In genomic region chr2:84637452-84638165, GRCm38 (mm10) we compare ENCODE assay signal across 8 mouse cellular contexts. TPM values are rescaled to one million over a fixed set of nuclear protein-coding genes. Genes with fewer than 3 reads are reported as not detected.
DNase-seq lines count a peak whose midpoint lies in the region; ATAC-seq and TF ChIP-seq lines count a peak whose summit lies in the region.

No protein-coding gene starts in this region.

- 27% methylated on average over 7 of the region's 7 CpGs for WGBS in midbrain, embryonic 16.5 days

- peak overlapping the region; percentile 90 for H3K27ac ChIP-seq in gastrocnemius, adult 2 months
- peak overlapping the region; percentile 86 for H3K27ac ChIP-seq in embryonic fibroblast, embryonic 13.5 days (ENCODE audit: insufficient read depth, low read length)
- H3K27ac ChIP-seq in midbrain, embryonic 16.5 days (ENCODE audit: low read length), result peak overlapping the region; percentile 9; the same call in 1 of the 2 replicates

- peak; percentile 31 for DNase-seq in gastrocnemius, adult 2 months
- no peak for DNase-seq in gastrocnemius, adult 18-20 months (ENCODE audit: low spot score)
- peak; percentile 65 for DNase-seq in kidney, postnatal 10 days
- DNase-seq in cerebellum, adult 8-10 months, result no peak
- no peak for DNase-seq in cerebellum, postnatal 14 days
- DNase-seq in spleen, adult 12 weeks (ENCODE audit: low spot score), result no peak

- intact Hi-C loops in gastrocnemius, adult 2 months (cut with DNase I), result no loop called here

- H3K4me3 ChIP-seq in gastrocnemius, adult 2 months, result peak overlapping the region; percentile 47
- no peak overlapping the region for H3K4me3 ChIP-seq in embryonic fibroblast, embryonic 13.5 days (ENCODE audit: insufficient read depth, low read length)
- no peak overlapping the region for H3K4me3 ChIP-seq in midbrain, embryonic 16.5 days (ENCODE audit: low read depth, low read length)

- H3K36me3 ChIP-seq in midbrain, embryonic 16.5 days (ENCODE audit: control insufficient read depth, insufficient read depth, low read length), result no peaks in the 10 kb centered on the region

- no peak for TF ChIP-seq POLR2A in embryonic fibroblast, embryonic 13.5 days (IDR thresholded peaks at IDR 0.05; ENCODE audit: low read depth, low read length)

- H3K9me3 ChIP-seq in midbrain, embryonic 16.5 days (replicated peaks; ENCODE audit: control insufficient read depth, low read length, poor library complexity, severe bottlenecking), result no peaks in the 10 kb centered on the region

- H3K9ac ChIP-seq in midbrain, embryonic 16.5 days (ENCODE audit: low read depth, low read length), result no peak overlapping the region

- H3K4me1 ChIP-seq in embryonic fibroblast, embryonic 13.5 days (ENCODE audit: control insufficient read depth, insufficient read depth, low read length), result peaks cover 35% of the 10 kb centered on the region
- H3K4me1 ChIP-seq in midbrain, embryonic 16.5 days (ENCODE audit: control insufficient read depth, insufficient read depth, low read length), result peaks cover 41% of the 10 kb centered on the region

- TF ChIP-seq CTCF in gastrocnemius, adult 2 months (IDR thresholded peaks at IDR 0.05), result no peak
- TF ChIP-seq CTCF in embryonic fibroblast, embryonic 13.5 days (IDR thresholded peaks at IDR 0.05; ENCODE audit: borderline replicate concordance, insufficient read depth, low read length), result no peak

- no peak overlapping the region for H3K4me2 ChIP-seq in midbrain, embryonic 16.5 days (ENCODE audit: low read length)

- ATAC-seq in midbrain, embryonic 16.5 days, result no peak

- no peaks in the 10 kb centered on the region for H3K27me3 ChIP-seq in midbrain, embryonic 16.5 days (ENCODE audit: control insufficient read depth, insufficient read depth, low read depth, low read length)

RNA-seq across cellular contexts. Expression of gene Ctnnd1, which starts 13.0 kb away (rescaled TPM):
- 10 to 100 TPM; 25.8 to 35.1 TPM for total RNA-seq in gastrocnemius, adult 2 months (2021)
- 10 to 100 TPM; 23.2 to 29.2 TPM for total RNA-seq in gastrocnemius, adult 18-20 months (2021)
- 231 and 306 TPM in 2 replicates for polyA plus RNA-seq in embryonic fibroblast, embryonic 13.5 days (2011; ENCODE audit: insufficient read length, low read depth, missing spikeins)
- 29.9 and 30.1 TPM in 2 replicates for polyA plus RNA-seq in midbrain, embryonic 16.5 days (2015; fragmentation: Nextera tagmentation; extraction: Ambion mirVana)

RNA-seq across cellular contexts. Expression of gene Btbd18, which starts 21.3 kb away (rescaled TPM):
- total RNA-seq in gastrocnemius, adult 2 months (2021), result not detected
- not detected for total RNA-seq in gastrocnemius, adult 18-20 months (2021)
- not detected in 2 replicates for polyA plus RNA-seq in embryonic fibroblast, embryonic 13.5 days (2011; ENCODE audit: insufficient read length, low read depth, missing spikeins)
- polyA plus RNA-seq in midbrain, embryonic 16.5 days (2015; fragmentation: Nextera tagmentation; extraction: Ambion mirVana), result 0.26 and 0.39 TPM in 2 replicates

RNA-seq across cellular contexts. Expression of gene Selenoh, which starts 33.0 kb away (rescaled TPM):
- 10 to 100 TPM; 10.7 to 16.4 TPM for total RNA-seq in gastrocnemius, adult 2 months (2021)
- total RNA-seq in gastrocnemius, adult 18-20 months (2021), result 10 to 100 TPM; 12.0 to 14.4 TPM
- 106 and 122 TPM in 2 replicates for polyA plus RNA-seq in embryonic fibroblast, embryonic 13.5 days (2011; ENCODE audit: insufficient read length, low read depth, missing spikeins)
- polyA plus RNA-seq in midbrain, embryonic 16.5 days (2015; fragmentation: Nextera tagmentation; extraction: Ambion mirVana), result 177 and 185 TPM in 2 replicates

RNA-seq across cellular contexts. Expression of gene Gm28635, which starts 40.2 kb away (rescaled TPM):
- 1 to 10 TPM; 1.1 to 1.9 TPM for total RNA-seq in gastrocnemius, adult 2 months (2021)
- 1 to 10 TPM in 1 of 2 experiments, under 1 TPM in 1; 0.59 to 2.2 TPM for total RNA-seq in gastrocnemius, adult 18-20 months (2021)
- polyA plus RNA-seq in embryonic fibroblast, embryonic 13.5 days (2011; ENCODE audit: insufficient read length, low read depth, missing spikeins), result not detected in 2 replicates
- polyA plus RNA-seq in midbrain, embryonic 16.5 days (2015; fragmentation: Nextera tagmentation; extraction: Ambion mirVana), result not detected in 2 replicates

RNA-seq across cellular contexts. Expression of gene Med19, which starts 40.6 kb away (rescaled TPM):
- total RNA-seq in gastrocnemius, adult 2 months (2021), result 1 to 10 TPM; 6.8 to 7.9 TPM
- total RNA-seq in gastrocnemius, adult 18-20 months (2021), result 1 to 10 TPM; 7.7 to 8.5 TPM
- polyA plus RNA-seq in embryonic fibroblast, embryonic 13.5 days (2011; ENCODE audit: insufficient read length, low read depth, missing spikeins), result 21.3 and 28.0 TPM in 2 replicates
- 52.3 and 53.6 TPM in 2 replicates for polyA plus RNA-seq in midbrain, embryonic 16.5 days (2015; fragmentation: Nextera tagmentation; extraction: Ambion mirVana)

Comparison
In these comparisons a context has a peak if more than half of its experiments do, and no peak if none do; other contexts are left out.
1. DNase-seq: peak in gastrocnemius, adult 2 months (single experiment) and kidney, postnatal 10 days (single experiment); none in gastrocnemius, adult 18-20 months (single experiment), cerebellum, adult 8-10 months (single experiment), cerebellum, postnatal 14 days (0 of 2) and spleen, adult 12 weeks (single experiment).
2. H3K27ac ChIP-seq: peak in every context shown above with its lines; median percentile 90 in gastrocnemius, adult 2 months; 86 in embryonic fibroblast, embryonic 13.5 days; 9 in midbrain, embryonic 16.5 days.